Mouse (Mus musculus) left cerebral cortex, postnatal 36 days (tissue): Measurements from ENCODE around the gene Fgfr2. TPM values are rescaled to one million over a fixed set of nuclear protein-coding genes. Genes with fewer than 3 reads are reported as not detected.
A peak's percentile ranks its signal among the peaks of the same experiment; 100 is the strongest.

ENCODE experiments used
- DNase-seq, 2 experiments: peaks; one replicate each; pipeline ENCODE4 v3.0.0; 2021 to 2022; ENCODE audit warnings: low spot score in 2 of 2, mixed read lengths in 1 of 2
- intact Hi-C: fragments of 180-260 bp; cut with DNase I; formaldehyde crosslinking; loops from one replicate; pipeline ENCODE4 v1.15.1; 2025
- total RNA-seq, 2 experiments: library from RNA; stranded (reverse); gene quantifications; 2 replicates each; pipeline ENCODE4 v1.2.3; 2021

The Fgfr2 gene
- total RNA-seq, 2 experiments from 2014 or later, result 41.6 to 46.6 TPM

DNA sequence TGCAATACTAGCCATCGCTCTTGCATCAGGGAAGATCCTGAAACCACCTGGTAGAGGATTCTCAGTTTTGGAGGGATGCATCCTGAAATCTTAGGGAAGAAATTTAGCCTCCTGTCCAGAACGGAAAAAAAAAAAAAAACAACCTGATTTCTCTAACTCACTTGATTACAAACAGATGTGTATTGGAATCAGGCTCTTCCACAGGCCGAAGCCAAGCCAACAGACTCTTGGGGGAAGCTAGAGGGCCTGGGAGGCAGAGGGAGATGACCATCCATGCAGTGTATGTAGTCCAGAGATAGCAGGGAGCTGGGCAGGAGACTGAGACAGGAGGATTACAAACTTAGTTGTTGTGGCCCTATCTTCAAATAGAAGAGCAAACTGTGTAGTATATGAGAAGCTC, 29.0 kb downstream of the Fgfr2 start:
- no peak for DNase-seq
- intact Hi-C loops, result no loop called here

- intact Hi-C loops, result no loop called here
- no peak for DNase-seq
Observed at GRCm38 (mm10) chr7:133093731-133094130, 29.4 kb downstream of the Fgfr2 start.

DNA sequence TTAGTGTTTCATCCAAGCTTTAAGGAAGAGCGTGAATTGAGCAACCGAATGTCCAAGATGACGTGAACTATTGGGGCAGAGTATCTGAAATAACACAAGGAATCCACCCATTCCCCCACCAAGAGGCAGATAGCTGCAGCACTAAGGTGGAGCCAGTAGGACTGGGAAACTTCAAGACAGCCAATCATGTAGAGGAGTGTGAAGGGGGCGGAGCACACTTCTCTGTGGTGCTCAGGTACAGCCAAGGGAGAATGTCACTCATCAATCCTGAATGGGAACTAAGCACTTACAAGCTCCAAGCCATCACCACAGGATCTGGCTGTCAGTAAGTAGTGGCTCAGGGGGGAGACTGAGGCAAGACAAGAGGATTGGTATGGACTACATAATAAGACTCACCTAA, 32.5 kb downstream of the Fgfr2 start:
- intact Hi-C loops, result no loop called here
- DNase-seq, result no peak

DNA sequence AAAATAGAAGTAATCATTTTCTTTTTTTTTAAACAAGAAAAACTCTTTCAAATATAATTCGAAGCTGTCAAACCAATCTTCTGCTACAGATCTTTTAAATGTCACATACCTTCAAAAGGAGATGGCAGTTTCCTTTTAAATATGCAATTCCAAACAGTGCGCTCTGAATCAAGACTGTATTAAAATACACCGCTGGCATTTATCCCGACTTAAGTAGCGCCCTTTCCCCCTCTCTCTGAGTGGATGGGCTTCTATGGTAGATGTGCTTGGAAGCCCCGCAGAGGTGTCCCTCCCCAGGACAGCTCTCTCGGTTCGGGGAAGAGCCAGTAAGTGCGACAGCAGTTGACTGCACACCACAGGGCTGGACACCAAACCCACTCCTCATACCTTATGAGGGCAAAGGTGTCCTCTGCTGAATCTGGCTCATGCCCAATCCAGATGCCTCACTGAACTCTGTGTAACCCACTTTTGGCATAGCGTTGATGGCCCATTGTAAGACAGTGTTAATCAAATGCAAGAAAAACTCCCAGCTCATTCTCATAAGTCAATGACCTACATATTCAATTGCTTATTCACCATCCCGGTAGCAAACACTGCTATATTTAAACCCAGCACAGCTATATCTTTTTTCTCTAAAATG, 33.4 kb downstream of the Fgfr2 start:
- DNase-seq, result no peak
- intact Hi-C loops, result no loop called here

DNA sequence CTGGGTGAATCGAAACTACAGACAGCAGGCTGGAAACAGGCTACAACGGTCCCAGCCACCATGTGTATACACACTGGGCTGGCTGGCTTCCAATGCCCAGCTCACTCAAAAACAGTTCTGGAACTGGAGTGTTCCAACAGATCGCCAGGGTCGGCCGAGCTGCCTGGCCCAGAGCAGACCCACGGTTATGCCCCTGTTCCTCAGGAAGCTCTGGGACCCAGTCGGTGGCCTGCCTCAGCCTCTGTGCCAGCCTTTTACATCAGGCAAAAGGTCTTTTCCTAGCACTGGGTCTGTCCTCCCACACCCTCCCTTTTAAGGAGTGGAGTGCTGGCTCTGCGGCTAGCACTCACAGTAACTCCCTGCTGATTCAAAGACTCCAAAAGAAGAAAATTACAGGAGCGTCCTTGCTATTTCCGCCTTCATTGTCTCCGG, 34.3 kb downstream of the Fgfr2 start:
- intact Hi-C loops, result no loop called here
- DNase-seq, result peak; percentile 67 to 68

GRCm38 (mm10) chr7:133088411-133088810, 34.7 kb downstream of the Fgfr2 start:
- intact Hi-C loops, result no loop called here
- no peak for DNase-seq

- DNase-seq, result no peak
- intact Hi-C loops, result no loop called here
Observed at GRCm38 (mm10) chr7:133085408-133085807, 37.7 kb downstream of the Fgfr2 start.

GRCm38 (mm10) chr7:133083936-133084614, 39.1 kb downstream of the Fgfr2 start:
- intact Hi-C loops, result no loop called here
- no peak for DNase-seq

- intact Hi-C loops, result no loop called here
- no peak for DNase-seq
Observed at GRCm38 (mm10) chr7:133078929-133079328, 44.2 kb downstream of the Fgfr2 start.

DNA sequence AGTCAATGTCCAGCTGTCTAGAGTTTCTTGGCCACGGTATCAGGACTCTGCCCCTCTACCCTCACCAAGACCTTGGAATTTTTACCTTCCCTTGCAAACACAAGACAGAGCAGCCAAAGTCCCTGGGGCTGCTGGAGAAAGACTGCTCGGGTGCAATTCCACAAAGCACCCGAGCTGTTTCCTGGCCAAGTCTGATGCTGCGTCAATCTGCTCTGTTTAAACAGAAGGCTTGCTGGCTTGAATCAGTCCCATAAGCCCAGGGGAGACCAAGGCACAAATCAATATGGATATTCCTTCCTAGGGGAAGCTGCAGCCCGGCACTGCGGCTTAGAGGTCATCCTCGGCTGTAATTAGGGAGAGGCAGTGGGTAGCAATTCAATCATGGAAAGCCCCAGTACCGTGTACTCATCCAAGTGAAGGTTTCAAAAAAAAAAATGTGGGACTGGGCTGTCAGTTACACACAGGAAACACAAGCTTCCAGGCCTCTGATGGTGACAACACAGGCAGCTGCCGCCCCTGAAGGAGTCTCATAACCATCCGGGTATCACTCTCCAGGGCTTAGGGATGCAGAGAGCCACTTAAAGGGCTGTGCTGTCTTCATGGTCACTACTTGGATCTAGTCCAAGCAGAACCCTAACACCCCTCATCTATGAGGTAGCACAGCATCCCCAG, 48.6 kb downstream of the Fgfr2 start:
- intact Hi-C loops, result no loop called here
- DNase-seq, result no peak

- intact Hi-C loops, result no loop called here
Observed at GRCm38 (mm10) chr7:133073147-133073651, 50.0 kb downstream of the Fgfr2 start.

GRCm38 (mm10) chr7:133072535-133072934, 50.6 kb downstream of the Fgfr2 start:
- intact Hi-C loops, result no loop called here
- no peak for DNase-seq

More at GRCm38 (mm10) chr7:133073147-133073651, 50.0 kb downstream of the Fgfr2 start:
- DNase-seq, result no peak

DNA sequence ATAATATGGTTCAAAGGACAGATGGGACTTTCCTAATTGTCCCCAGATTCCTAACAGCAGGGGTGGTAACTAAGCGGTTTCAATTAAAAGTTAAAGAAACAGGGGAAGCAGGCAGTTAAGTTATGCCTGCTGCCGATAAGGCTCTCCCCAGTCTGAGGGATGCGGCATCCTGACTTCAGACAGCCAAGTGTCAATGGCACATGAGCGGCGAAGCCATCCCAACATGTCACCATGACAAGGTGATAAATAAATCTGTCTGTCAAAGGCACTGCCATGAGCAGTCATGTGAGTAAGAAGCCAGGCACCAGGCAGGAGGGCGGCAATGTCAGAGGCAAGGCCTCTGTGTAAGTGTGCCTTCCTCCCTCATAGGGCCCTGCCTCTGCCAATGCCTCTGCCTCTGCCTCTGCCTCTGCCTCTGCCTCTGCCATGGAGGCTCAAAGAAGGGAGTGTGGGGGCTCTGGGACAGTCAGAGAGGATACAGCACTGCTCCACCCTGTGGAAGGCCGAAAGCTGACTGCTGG, 55.8 kb downstream of the Fgfr2 start:
- DNase-seq, result no peak
- intact Hi-C loops, result no loop called here

- peak; percentile 40 to 50 for DNase-seq
- intact Hi-C loops, result no loop called here
Observed at GRCm38 (mm10) chr7:133066776-133067175, 56.4 kb downstream of the Fgfr2 start.

DNA sequence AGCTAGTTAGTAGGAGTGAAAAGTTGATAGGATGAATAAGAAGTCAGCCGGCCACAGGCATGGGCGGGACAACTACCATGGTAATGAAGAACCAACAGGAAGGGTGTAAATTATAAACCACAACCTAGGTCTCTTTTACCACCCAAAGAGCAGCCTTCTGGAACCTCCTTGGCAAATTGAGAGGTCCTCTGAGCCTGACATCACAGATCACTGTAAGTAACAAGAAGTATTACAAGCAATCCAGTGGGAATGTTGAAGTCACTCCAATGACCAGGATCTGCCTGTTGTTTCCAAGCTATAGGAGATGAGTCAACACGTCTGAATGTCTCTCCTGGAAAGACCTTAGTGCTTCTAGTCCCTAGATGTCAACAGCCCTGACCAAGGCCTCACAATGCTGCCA, 61.1 kb downstream of the Fgfr2 start:
- DNase-seq, result no peak
- intact Hi-C loops, result no loop called here

GRCm38 (mm10) chr7:133060170-133060569, 63.0 kb downstream of the Fgfr2 start:
- DNase-seq, result no peak
- intact Hi-C loops, result no loop called here

GRCm38 (mm10) chr7:133059517-133060104, 63.5 kb downstream of the Fgfr2 start:
- no peak for DNase-seq
- intact Hi-C loops, result no loop called here

DNA sequence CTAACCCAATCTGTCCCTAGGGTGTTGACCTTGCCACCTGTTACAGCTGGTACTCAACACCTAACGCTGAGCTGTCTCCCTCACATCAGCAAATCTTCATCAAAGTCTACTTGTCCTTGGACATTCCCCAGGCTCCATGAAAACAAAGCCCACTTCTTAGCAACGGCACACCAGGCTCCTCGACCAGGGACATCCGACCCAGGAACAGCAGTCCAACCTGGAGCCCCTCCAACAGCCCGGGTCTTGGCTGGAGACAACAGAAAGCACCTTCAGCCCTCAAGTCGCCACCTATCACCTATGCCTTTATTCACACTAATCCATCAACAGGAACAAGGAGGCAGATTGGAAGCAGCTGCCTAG, 64.0 kb downstream of the Fgfr2 start:
- DNase-seq, result no peak
- intact Hi-C loops, result no loop called here

GRCm38 (mm10) chr7:133058496-133059149, 64.5 kb downstream of the Fgfr2 start:
- intact Hi-C loops, result no loop called here
- no peak for DNase-seq

DNA sequence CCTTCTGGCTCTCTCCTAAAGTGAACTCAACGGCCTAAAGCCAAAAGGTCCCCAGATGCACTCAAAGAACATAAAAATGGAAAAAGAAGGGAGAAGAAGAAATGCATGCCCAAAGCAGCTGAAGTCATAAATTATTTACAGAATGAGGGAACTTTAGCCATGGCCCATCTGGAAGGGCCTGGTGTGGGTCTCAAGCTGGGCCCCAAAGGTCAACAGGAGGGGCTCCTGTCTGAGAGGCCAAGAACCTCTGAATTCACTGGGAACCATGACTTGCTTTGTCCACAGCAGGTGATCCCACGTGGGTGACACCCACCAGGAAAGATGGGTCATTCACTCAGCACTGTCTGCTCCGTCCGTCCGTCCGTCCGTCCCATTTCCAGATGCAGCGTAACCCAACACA, 66.2 kb downstream of the Fgfr2 start:
- no peak for DNase-seq
- intact Hi-C loops, result no loop called here
